Mouse (Mus musculus): ENCODE measurements around the gene Tbc1d8.

DNA sequence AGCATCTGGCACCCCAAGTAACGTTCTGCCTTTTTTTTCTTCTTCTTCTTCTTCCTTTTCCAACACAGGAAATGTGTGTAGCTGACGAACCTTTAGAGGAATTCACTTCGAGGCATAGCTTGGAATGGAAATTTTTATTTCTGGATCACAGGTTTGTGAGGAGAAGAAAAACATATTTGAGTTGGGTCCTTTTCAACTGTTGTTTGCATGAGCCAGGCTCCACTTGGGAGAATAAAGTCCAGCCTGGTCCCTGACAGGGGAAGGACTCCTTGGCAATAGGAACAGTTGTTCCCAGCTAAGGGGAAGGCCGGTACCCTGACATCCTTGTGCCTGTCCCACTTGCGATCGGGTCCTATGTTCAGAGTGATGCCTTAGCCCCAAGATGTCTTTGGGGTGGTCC is 153.3 kb downstream of the Tbc1d8 start:
- TF ChIP-seq EP300 (IDR thresholded peaks at IDR 0.05; ENCODE audit: low read depth) (no peak), CTCF (IDR thresholded peaks at IDR 0.05; ENCODE audit: low read depth) (no peak)
